Mouse (Mus musculus) forebrain, embryonic 14.5 days (tissue): ENCODE measurements at regions not wholly inside any gene's neighbourhood (a gene's known extent, or its start where the extent isn't known, plus 50 kb on each side); places are given as distances from the start of the nearest gene placed in this dataset.

Experiments
- ATAC-seq: fragments of 200-750 bp; cut with Nextera tagmentation; 2 replicates; pipeline ENCODE4 v1.8.0; 2017; ENCODE audit warnings: mild to moderate bottlenecking, moderate library complexity
- DNase-seq: peaks from one replicate; pipeline ENCODE4 v3.0.0-alpha.2; 2015; ENCODE audit warnings: low spot score
- H3K27ac ChIP-seq: fragments of 300-500 bp; sonication (generic); 2 replicates; pipeline ENCODE4 v1.5.1; 2014; ENCODE audit warnings: low read depth, mild to moderate bottlenecking, control low read depth, low read length, moderate library complexity
- H3K27me3 ChIP-seq: fragments of 300-500 bp; sonication (generic); replicated peaks from 2 replicates; pipeline ENCODE4 v1.6.1; 2014; ENCODE audit warnings: low read length, control low read depth, mixed read lengths; ENCODE audit not compliant: control insufficient read depth, insufficient read depth
- H3K36me3 ChIP-seq: fragments of 300-500 bp; sonication (generic); 2 replicates; pipeline ENCODE4 v1.6.1; 2014; ENCODE audit warnings: low read length, control low read depth; ENCODE audit not compliant: control insufficient read depth, insufficient read depth
- H3K4me1 ChIP-seq: fragments of 300-500 bp; sonication (generic); 2 replicates; pipeline ENCODE4 v1.6.1; 2014; ENCODE audit warnings: antibody characterized with exemption, low read length, control low read depth; ENCODE audit not compliant: control insufficient read depth, insufficient read depth
- H3K4me2 ChIP-seq: fragments of 300-500 bp; sonication (generic); 2 replicates; pipeline ENCODE4 v1.6.1; 2014; ENCODE audit warnings: mild to moderate bottlenecking, control low read depth, low read length
- H3K4me3 ChIP-seq: fragments of 300-500 bp; sonication (generic); 2 replicates; pipeline ENCODE4 v1.5.1; 2014; ENCODE audit warnings: low read depth, low read length, control low read depth
- H3K9ac ChIP-seq: fragments of 300-500 bp; sonication (generic); 2 replicates; pipeline ENCODE4 v1.6.1; 2014; ENCODE audit warnings: mild to moderate bottlenecking, low read length, control low read depth, moderate library complexity
- H3K9me3 ChIP-seq: fragments of 300-500 bp; sonication (generic); replicated peaks from 2 replicates; pipeline ENCODE4 v1.6.1; 2016; ENCODE audit warnings: low read length, control low read depth, mixed read lengths; ENCODE audit not compliant: control insufficient read depth
- WGBS: fragments of 180-500 bp; shearing (Covaris S2); extraction: QIAGEN DNeasy Blood & Tissue Kit; methylation state at CpG from one replicate; pipeline ENCODE4 v1.1.7; 2014; 5-methylcytosine and 5-hydroxymethylcytosine counted together

- Histone ChIP-seq H3K4me2 (no peak overlapping the region), H3K36me3 (no peaks in the 10 kb centered on the region), H3K9me3 (no peaks in the 10 kb centered on the region), H3K4me3 (no peak overlapping the region), H3K27ac (peak overlapping the region; percentile 66; the same call in 1 of the 2 replicates), H3K27me3 (no peaks in the 10 kb centered on the region), H3K4me1 (peaks cover 12% of the 10 kb centered on the region), H3K9ac (no peak overlapping the region)
- WGBS: 7% methylated on average over 1 of the region's 1 CpGs
- ATAC-seq: peak; percentile 95
- DNase-seq: peak; percentile 94
Measured at GRCm38 (mm10) chr4:75561792-75562191, 283.7 kb upstream of the Dmac1 start.

- WGBS: 97% methylated on average over 2 of the region's 2 CpGs
- DNase-seq: no peak
Measured at GRCm38 (mm10) chr4:75537787-75538186, 259.7 kb upstream of the Dmac1 start.

GRCm38 (mm10) chr4:75535067-75535466 lies 257.0 kb upstream of the Dmac1 start:
- no peak for ATAC-seq
- Histone ChIP-seq H3K4me1 (no peaks in the 10 kb centered on the region), H3K9me3 (no peaks in the 10 kb centered on the region), H3K9ac (no peak overlapping the region), H3K27ac (no peak overlapping the region), H3K4me2 (no peak overlapping the region), H3K36me3 (no peaks in the 10 kb centered on the region), H3K4me3 (no peak overlapping the region), H3K27me3 (no peaks in the 10 kb centered on the region)
- DNase-seq: no peak
- 87% methylated on average over 7 of the region's 7 CpGs for WGBS

More at GRCm38 (mm10) chr4:75537787-75538186, 259.7 kb upstream of the Dmac1 start:
- ATAC-seq: no peak
- H3K9me3 ChIP-seq: no peaks in the 10 kb centered on the region
- no peaks in the 10 kb centered on the region for H3K4me1 ChIP-seq
- no peaks in the 10 kb centered on the region for H3K36me3 ChIP-seq
- no peak overlapping the region for H3K4me3 ChIP-seq
- no peak overlapping the region for H3K4me2 ChIP-seq
- no peak overlapping the region for H3K9ac ChIP-seq
- H3K27ac ChIP-seq: no peak overlapping the region
- H3K27me3 ChIP-seq: no peaks in the 10 kb centered on the region

- DNase-seq (peak; percentile 17), ATAC-seq (peak; percentile 48; the same call in 1 of the 2 replicates)
- WGBS: 72% methylated on average over 2 of the region's 2 CpGs
- H3K9ac ChIP-seq: no peak overlapping the region
- H3K4me2 ChIP-seq: no peak overlapping the region
- H3K4me1 ChIP-seq: no peaks in the 10 kb centered on the region
- H3K36me3 ChIP-seq: no peaks in the 10 kb centered on the region
- no peak overlapping the region for H3K4me3 ChIP-seq
- H3K9me3 ChIP-seq: no peaks in the 10 kb centered on the region
- no peaks in the 10 kb centered on the region for H3K27me3 ChIP-seq
- H3K27ac ChIP-seq: no peak overlapping the region
Measured at GRCm38 (mm10) chr4:75529607-75530006, 251.5 kb upstream of the Dmac1 start.

- no peak overlapping the region for H3K9ac ChIP-seq
- H3K9me3 ChIP-seq: no peaks in the 10 kb centered on the region
- H3K36me3 ChIP-seq: no peaks in the 10 kb centered on the region
- no peak for ATAC-seq
- no peak overlapping the region for H3K4me2 ChIP-seq
- H3K4me1 ChIP-seq: no peaks in the 10 kb centered on the region
- DNase-seq: no peak
- H3K27me3 ChIP-seq: no peaks in the 10 kb centered on the region
- H3K27ac ChIP-seq: no peak overlapping the region
- 89% methylated on average over 3 of the region's 3 CpGs for WGBS
- H3K4me3 ChIP-seq: no peak overlapping the region
Measured at GRCm38 (mm10) chr4:75517459-75518158, 239.5 kb upstream of the Dmac1 start.
